Mouse (Mus musculus): Measurements from ENCODE around the gene Zbtb45. TPM values are rescaled to one million over a fixed set of nuclear protein-coding genes. Genes with fewer than 3 reads are reported as not detected.

The Zbtb45 gene
- polyA plus RNA-seq, 1 experiment from 2014 or later, result 27.2 TPM

- WGBS, result 86% methylated on average over 7 of the region's 7 CpGs
Measured at GRCm38 (mm10) chr7:12980291-12980690, 29.5 kb downstream of the Zbtb45 start.

GRCm38 (mm10) chr7:12979776-12980175, 30.1 kb downstream of the Zbtb45 start:
- Histone ChIP-seq H3K9me3 (no peaks in the 10 kb centered on the region), H3K27me3 (replicated peaks; ENCODE audit: low read depth, poor library complexity, severe bottlenecking) (no peaks in the 10 kb centered on the region), H3K36me3 (replicated peaks) (peaks cover 22% of the 10 kb centered on the region), H3K27ac (replicated peaks) (no peak overlapping the region), H3K4me1 (peaks cover 20% of the 10 kb centered on the region), H3K4me3 (no peak overlapping the region)
- WGBS, result 81% methylated on average over 6 of the region's 6 CpGs
- DNase-seq (ENCODE audit: low spot score), result no peak

More at GRCm38 (mm10) chr7:12980291-12980690, 29.5 kb downstream of the Zbtb45 start:
- H3K36me3 ChIP-seq (replicated peaks), result peaks cover 22% of the 10 kb centered on the region
- no peaks in the 10 kb centered on the region for H3K27me3 ChIP-seq (replicated peaks; ENCODE audit: low read depth, poor library complexity, severe bottlenecking)
- no peaks in the 10 kb centered on the region for H3K9me3 ChIP-seq
- no peak overlapping the region for H3K27ac ChIP-seq (replicated peaks)
- peaks cover 20% of the 10 kb centered on the region for H3K4me1 ChIP-seq
- no peak overlapping the region for H3K4me3 ChIP-seq
- DNase-seq (ENCODE audit: low spot score), result no peak

- H3K9me3 ChIP-seq, result no peaks in the 10 kb centered on the region
- H3K27me3 ChIP-seq (replicated peaks; ENCODE audit: low read depth, poor library complexity, severe bottlenecking), result no peaks in the 10 kb centered on the region
- DNase-seq (ENCODE audit: low spot score), result no peak
- 87% methylated on average over 18 of the region's 18 CpGs for WGBS
- H3K4me3 ChIP-seq, result peak overlapping the region; percentile 63
- peaks cover 20% of the 10 kb centered on the region for H3K4me1 ChIP-seq
- peak overlapping the region; percentile 90 for H3K27ac ChIP-seq (replicated peaks)
- H3K36me3 ChIP-seq (replicated peaks), result peaks cover 22% of the 10 kb centered on the region
Measured at GRCm38 (mm10) chr7:12978931-12979722, 30.7 kb downstream of the Zbtb45 start.

- H3K4me1 ChIP-seq, result peaks cover 20% of the 10 kb centered on the region
- no peaks in the 10 kb centered on the region for H3K9me3 ChIP-seq
- peaks cover 28% of the 10 kb centered on the region for H3K36me3 ChIP-seq (replicated peaks)
- WGBS, result under 1% methylated on average over 49 of the region's 49 CpGs
- H3K27me3 ChIP-seq (replicated peaks; ENCODE audit: low read depth, poor library complexity, severe bottlenecking), result no peaks in the 10 kb centered on the region
- DNase-seq (ENCODE audit: low spot score), result peak; percentile 99
- H3K4me3 ChIP-seq, result peak within 1 kb of the TSS; percentile 63
- H3K27ac ChIP-seq (replicated peaks), result peak within 1 kb of the TSS; percentile 90
Measured at GRCm38 (mm10) chr7:12977682-12978389, 32.0 kb downstream of the Zbtb45 start, which contains the start of gene Zfp446. Zfp446 (plus strand) TSS chr7:12977848.

- Histone ChIP-seq H3K27me3 (replicated peaks; ENCODE audit: low read depth, poor library complexity, severe bottlenecking) (no peaks in the 10 kb centered on the region), H3K4me3 (no peak overlapping the region), H3K4me1 (peaks cover 13% of the 10 kb centered on the region), H3K9me3 (no peaks in the 10 kb centered on the region), H3K36me3 (replicated peaks) (peaks cover 50% of the 10 kb centered on the region), H3K27ac (replicated peaks) (no peak overlapping the region)
- DNase-seq (ENCODE audit: low spot score), result no peak
- WGBS, result 95% methylated on average over 25 of the region's 25 CpGs
Measured at GRCm38 (mm10) chr7:12970906-12971305, 38.9 kb downstream of the Zbtb45 start.

GRCm38 (mm10) chr7:12966104-12966845, 43.6 kb downstream of the Zbtb45 start:
- Histone ChIP-seq H3K9me3 (no peaks in the 10 kb centered on the region), H3K27ac (replicated peaks) (peak overlapping the region; percentile 93), H3K4me1 (peaks cover 22% of the 10 kb centered on the region), H3K4me3 (peak overlapping the region; percentile 95), H3K36me3 (replicated peaks) (peaks cover 28% of the 10 kb centered on the region), H3K27me3 (replicated peaks; ENCODE audit: low read depth, poor library complexity, severe bottlenecking) (no peaks in the 10 kb centered on the region)
- WGBS, result 1% methylated on average over 29 of the region's 29 CpGs
- DNase-seq (ENCODE audit: low spot score), result peak; percentile 75

- Histone ChIP-seq H3K4me1 (peaks cover 27% of the 10 kb centered on the region), H3K27ac (replicated peaks) (peak within 1 kb of the TSS; percentile 93), H3K9me3 (no peaks in the 10 kb centered on the region), H3K27me3 (replicated peaks; ENCODE audit: low read depth, poor library complexity, severe bottlenecking) (no peaks in the 10 kb centered on the region), H3K36me3 (replicated peaks) (peaks cover 22% of the 10 kb centered on the region), H3K4me3 (peak within 1 kb of the TSS; percentile 95)
- under 1% methylated on average over 23 of the region's 23 CpGs for WGBS
- DNase-seq (ENCODE audit: low spot score), result peak; percentile 92
Measured at GRCm38 (mm10) chr7:12965678-12966091, 44.1 kb downstream of the Zbtb45 start, which contains the start of gene Zfp324. Zfp324 (plus strand) TSS chr7:12965838.

GRCm38 (mm10) chr7:12961511-12962141, 48.2 kb downstream of the Zbtb45 start:
- WGBS, result 3% methylated on average over 29 of the region's 29 CpGs

GRCm38 (mm10) chr7:12959718-12960117, 50.1 kb downstream of the Zbtb45 start:
- H3K27me3 ChIP-seq (replicated peaks; ENCODE audit: low read depth, poor library complexity, severe bottlenecking), result no peaks in the 10 kb centered on the region
- 18% methylated on average over 4 of the region's 4 CpGs for WGBS
- H3K27ac ChIP-seq (replicated peaks), result no peak overlapping the region
- no peaks in the 10 kb centered on the region for H3K36me3 ChIP-seq (replicated peaks)
- DNase-seq (ENCODE audit: low spot score), result no peak
- no peaks in the 10 kb centered on the region for H3K9me3 ChIP-seq
- H3K4me3 ChIP-seq, result no peak overlapping the region
- H3K4me1 ChIP-seq, result peaks cover 6% of the 10 kb centered on the region

More at GRCm38 (mm10) chr7:12961511-12962141, 48.2 kb downstream of the Zbtb45 start:
- peak overlapping the region; percentile 77 for H3K27ac ChIP-seq (replicated peaks)
- H3K4me1 ChIP-seq, result peaks cover 18% of the 10 kb centered on the region
- no peaks in the 10 kb centered on the region for H3K36me3 ChIP-seq (replicated peaks)
- peak overlapping the region; percentile 54 for H3K4me3 ChIP-seq
- peak; percentile 72 for DNase-seq (ENCODE audit: low spot score)
- H3K27me3 ChIP-seq (replicated peaks; ENCODE audit: low read depth, poor library complexity, severe bottlenecking), result no peaks in the 10 kb centered on the region
- H3K9me3 ChIP-seq, result no peaks in the 10 kb centered on the region

- Histone ChIP-seq H3K27ac (replicated peaks) (no peak overlapping the region), H3K9me3 (no peaks in the 10 kb centered on the region), H3K27me3 (replicated peaks; ENCODE audit: low read depth, poor library complexity, severe bottlenecking) (no peaks in the 10 kb centered on the region), H3K4me3 (no peak overlapping the region), H3K4me1 (peaks cover 5% of the 10 kb centered on the region), H3K36me3 (replicated peaks) (no peaks in the 10 kb centered on the region)
- DNase-seq (ENCODE audit: low spot score), result no peak
- WGBS, result 85% methylated on average over 4 of the region's 4 CpGs
Measured at GRCm38 (mm10) chr7:12958948-12959347, 50.9 kb downstream of the Zbtb45 start.

- Histone ChIP-seq H3K4me3 (no peak overlapping the region), H3K36me3 (replicated peaks) (no peaks in the 10 kb centered on the region), H3K4me1 (peaks cover 5% of the 10 kb centered on the region), H3K27ac (replicated peaks) (no peak overlapping the region), H3K27me3 (replicated peaks; ENCODE audit: low read depth, poor library complexity, severe bottlenecking) (no peaks in the 10 kb centered on the region), H3K9me3 (no peaks in the 10 kb centered on the region)
- WGBS, result 78% methylated on average over 5 of the region's 5 CpGs
- no peak for DNase-seq (ENCODE audit: low spot score)
Measured at GRCm38 (mm10) chr7:12957511-12957910, 52.3 kb downstream of the Zbtb45 start.

GRCm38 (mm10) chr7:12954896-12955295, 54.9 kb downstream of the Zbtb45 start:
- WGBS, result 68% methylated on average over 3 of the region's 3 CpGs
- no peak overlapping the region for H3K27ac ChIP-seq (replicated peaks)

More at GRCm38 (mm10) chr7:12954896-12955295, 54.9 kb downstream of the Zbtb45 start:
- Histone ChIP-seq H3K36me3 (replicated peaks) (no peaks in the 10 kb centered on the region), H3K27me3 (replicated peaks; ENCODE audit: low read depth, poor library complexity, severe bottlenecking) (no peaks in the 10 kb centered on the region), H3K4me3 (no peak overlapping the region), H3K9me3 (no peaks in the 10 kb centered on the region), H3K4me1 (peaks cover 9% of the 10 kb centered on the region)
- no peak for DNase-seq (ENCODE audit: low spot score)

Data from embryonic facial prominence, embryonic 10.5 days (tissue).